Mouse (Mus musculus) forelimb bud, embryonic 11.5 days (tissue): ENCODE results near the gene Frmd4b.

ENCODE experiments used
- DNase-seq: peaks from one replicate; pipeline ENCODE4 v3.0.0-alpha.2; 2012; ENCODE audit warnings: low read depth, low spot score

Frmd4b gene

DNA sequence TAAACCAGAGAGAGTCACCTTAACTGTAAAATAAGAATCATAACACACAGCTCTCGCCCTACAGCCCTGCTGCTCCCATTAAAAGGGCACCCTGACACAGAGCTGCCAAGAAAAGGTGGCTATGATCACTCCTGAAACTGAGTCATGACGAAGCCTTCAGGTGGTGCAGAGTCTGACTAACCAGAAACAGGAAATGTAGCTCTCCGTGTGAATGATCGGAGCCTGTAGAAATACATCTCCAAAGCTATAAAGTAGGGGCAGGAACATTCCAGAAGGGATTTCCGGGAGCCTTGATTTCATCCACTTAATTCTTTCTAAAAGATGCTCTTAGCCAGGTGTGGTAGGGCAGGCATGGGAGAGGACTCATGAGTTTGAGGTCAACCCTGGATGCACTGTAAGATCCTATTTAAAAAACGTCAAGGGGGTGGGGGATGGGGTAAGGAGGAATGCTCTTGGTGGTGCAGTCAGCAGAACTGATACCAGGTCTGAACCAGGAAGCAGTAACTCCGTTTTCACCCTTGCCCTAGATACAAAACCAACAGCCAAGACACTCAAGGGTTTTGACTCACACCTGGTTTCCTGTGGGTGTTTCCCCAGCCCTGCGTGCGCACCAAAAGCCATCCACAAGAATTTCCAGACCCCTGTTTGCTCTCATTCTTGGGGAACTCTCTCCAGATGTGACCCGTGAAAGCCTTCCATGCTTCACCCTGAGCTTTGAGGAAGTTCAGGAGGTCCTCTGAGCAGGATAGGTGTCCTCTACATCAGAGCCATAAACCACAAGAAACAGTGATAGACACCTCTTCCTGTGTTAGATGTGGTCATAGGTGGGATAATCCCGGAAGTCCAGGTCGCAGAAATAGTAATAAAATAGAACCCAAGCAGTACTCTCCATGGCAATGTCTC, 323.4 kb downstream of the Frmd4b start:
- DNase-seq, result no peak

DNA sequence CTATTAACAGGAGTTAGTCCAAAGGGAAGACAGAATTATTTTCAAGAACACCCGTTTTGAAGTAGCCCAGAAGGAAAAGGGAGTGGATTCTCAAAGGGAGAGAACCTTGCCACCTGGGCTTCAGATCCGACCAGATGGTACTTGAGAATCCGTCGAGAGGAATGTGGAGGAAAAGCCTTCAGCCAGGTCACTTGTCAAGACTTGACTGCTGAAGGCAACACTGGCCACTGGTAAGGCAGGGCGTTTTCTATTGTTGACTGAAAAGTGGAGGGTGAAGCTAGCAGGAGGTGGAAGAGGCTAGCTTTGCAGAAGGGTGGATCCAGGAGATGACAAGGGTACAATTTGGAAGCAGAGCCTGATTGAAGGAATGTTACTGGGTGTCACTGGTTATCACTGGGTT, 324.4 kb downstream of the Frmd4b start:
- no peak for DNase-seq

DNA sequence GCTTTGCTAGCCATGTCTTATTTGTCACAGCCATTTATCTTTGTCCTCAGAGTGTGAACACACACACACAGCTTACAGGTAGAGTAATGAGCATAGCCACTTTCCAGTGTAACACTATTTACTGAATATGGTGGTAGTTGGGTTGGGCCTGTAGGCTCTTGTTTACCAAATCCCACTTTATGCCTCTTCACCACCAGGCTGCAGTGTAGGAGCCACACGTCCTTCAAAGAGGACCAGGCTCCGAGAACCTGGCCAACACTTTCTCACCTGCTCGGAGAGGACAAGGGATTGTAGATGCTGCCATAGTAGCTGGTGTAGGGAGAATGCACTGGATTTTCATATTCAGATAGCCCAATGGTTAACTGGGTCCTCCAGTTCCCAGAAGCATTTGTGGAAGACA, 325.2 kb downstream of the Frmd4b start:
- DNase-seq, result no peak

DNA sequence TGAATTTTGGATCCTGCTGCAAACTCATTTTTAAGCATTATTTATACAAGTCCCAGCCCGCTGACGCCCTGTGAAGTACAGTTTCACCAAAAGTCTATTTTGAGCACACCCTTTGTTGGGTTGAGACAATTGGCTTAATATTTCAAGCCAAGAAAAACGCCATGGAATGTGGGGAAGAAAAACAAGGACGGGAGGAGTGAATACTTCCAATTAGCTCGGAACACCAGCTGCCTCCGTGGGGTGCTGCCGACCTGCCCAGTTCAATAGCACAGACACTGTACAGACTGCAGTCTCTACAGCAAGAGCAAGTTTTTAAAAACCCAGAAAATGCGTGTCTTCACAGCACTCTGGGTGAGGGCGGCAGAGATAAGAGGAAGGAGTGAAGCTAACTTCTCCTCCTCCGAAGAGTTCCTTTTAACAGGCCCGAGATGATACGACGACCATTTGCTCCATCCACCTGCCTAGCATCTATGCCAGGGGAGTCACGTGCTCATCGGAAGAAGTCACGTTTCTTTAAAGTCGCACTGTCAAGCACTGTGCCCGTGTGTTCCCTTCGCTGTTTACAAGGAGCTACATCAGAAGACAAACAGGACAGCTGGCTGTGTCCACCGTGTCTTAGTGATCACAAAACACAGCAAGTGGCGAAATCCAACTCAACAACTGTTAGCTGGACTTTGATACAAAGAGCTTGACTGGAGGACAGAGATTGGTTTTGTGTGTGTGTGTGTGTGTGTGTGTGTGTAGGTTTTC, 326.0 kb downstream of the Frmd4b start:
- no peak for DNase-seq

DNA sequence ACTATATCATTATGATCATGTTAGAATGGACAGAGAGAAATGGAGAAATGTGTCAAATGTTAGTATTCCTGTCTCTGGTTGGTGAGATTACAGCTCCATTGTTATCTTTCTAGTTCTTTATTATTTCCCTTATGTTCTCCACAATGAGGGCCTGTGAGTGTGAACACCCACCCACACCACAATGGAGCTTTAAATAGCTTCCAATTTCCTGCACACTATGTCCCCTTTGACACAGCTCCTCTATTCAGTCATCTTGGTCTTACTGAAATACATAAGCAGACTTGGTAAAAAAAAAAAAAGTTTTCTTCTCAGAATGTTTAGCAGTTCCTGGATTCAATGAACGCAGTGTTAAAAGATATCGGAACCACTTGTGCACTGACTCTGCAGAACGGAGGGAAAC, 326.7 kb downstream of the Frmd4b start:
- DNase-seq, result no peak

DNA sequence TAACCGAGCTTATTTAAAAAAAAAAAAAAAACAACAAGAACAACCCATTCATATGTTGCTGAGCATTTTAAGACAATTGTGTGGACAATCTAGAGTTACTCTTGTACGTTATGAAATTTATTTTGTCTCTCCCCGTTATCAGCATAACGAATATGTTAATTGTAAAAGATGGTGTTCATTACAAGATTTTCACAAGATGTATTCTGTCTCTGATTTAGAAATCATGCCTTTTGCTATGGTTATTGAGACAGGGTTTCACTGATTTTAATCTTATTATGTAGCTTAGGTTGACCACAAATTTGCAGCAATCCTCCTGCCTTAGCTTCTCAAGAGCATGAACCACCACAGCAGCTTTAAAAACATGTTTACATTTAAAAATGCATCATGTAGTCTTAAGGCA, 327.5 kb downstream of the Frmd4b start:
- DNase-seq, result no peak

DNA sequence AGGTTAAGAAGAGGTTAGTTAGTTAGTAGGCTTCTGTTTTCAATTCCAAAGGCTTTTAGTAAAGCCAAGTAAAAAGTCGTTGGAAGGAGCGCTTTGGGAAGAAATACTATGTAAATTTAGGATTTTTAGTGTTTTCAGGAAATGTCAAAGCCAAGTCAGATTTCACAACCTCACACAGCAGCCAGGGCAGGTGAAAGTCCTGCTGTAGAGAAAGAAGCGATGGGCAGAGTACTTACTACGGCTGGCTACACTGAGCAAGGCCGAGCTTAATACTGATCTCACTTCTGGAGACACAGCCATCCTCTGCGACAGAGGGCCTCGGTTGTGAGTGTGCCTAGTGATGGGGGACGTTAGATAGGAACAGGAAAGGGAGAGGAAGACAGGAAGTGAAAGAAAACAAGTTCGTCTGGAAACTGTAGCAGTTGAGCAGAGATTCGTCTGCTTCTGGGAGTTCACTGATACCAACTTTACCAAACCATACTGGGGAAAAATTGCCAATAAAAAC, 328.0 kb downstream of the Frmd4b start:
- no peak for DNase-seq

DNA sequence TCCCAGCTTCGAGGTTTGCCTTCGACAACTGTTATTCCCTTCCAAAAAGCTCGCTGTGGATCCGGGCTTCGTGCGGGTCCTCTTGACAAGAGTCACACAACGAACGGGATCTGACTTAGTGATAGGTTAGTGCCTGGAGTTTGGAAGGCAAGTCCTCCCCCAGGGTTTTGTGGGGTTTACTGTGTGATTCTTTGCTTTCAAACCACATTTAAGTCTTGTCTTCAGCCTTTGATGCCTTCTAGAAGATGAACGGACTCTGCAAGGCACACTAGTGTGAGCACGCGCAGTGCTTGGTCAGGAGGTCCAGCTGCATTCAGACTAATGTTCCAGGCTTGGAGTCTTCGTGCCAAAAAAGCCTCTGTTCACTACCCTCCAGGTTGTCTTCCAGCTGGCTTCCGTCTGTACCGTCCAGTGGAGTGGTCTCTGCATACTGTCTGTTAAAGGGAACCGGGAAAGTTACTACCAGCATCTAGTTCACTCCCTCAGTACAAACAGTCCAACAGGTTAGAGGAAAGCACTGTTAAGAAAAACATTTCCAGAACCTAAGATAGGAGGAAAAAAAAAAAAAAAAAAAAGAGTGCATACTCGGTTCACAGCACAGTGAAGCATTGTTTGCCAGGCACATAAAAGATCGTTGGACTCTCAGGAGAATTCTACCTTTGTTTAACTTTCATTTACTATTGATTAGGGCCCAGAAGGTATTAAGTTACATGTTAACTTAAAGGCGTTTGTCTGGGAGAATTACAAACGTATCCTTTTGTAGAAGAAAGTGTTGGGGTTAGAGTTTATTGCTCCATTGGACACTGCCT, 329.1 kb downstream of the Frmd4b start:
- peak; percentile 23 for DNase-seq

DNA sequence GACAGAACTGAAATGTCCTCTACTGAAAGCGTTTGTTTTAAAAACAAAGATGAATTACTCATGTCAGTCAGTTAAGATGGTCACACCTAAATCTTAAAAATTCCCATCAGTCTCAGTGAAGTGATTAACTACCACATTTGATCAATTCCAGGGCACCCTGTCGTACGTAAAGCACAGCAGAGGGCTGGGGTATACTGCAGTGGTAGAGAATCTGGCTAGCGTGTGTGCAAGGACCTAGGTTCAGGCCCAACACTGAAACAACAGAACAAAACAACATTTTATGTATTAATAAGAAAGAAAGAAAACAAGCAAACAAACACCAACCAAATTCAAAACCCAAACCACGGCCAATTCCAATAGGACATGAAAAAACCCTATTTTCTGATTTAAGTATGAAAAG, 331.0 kb downstream of the Frmd4b start:
- no peak for DNase-seq

DNA sequence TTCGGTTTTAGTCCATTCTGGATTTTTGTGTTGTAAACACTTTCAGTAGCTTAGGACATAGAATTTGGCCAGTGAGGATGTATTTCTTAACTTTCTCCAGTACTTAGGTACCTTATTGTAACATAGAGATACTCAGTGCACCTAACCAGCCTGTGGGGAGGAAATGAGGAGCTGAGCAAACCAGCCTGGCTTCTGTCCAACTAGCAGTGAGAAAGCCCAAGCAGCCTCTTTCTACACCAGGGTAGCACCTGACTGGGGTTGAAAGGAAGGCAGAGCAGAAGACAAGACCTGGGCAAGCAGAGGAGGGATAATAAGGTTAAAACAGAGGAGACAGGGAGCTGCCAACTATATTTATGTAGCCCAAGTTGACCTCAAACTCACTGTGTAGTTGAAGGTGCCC, 333.7 kb downstream of the Frmd4b start:
- no peak for DNase-seq

DNA sequence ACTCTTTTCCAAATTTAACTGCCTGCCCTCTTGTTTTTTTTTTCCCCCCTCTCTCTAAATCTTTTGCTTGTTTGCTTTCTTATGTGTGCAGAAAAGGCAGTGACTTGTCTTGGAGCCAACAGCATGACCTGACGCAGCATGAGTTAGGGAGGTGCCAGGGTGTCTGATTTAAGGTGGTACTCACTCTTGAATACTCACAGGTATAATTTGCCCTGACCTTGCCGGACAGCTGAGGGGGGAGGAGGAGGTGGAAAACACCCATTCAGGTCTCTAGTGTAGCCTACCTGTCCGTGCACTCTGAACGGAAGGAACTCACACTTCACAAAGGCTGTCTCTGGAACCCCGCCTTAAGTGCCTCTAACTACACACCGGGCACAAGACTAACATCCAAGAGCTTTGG, 338.5 kb downstream of the Frmd4b start:
- no peak for DNase-seq

DNA sequence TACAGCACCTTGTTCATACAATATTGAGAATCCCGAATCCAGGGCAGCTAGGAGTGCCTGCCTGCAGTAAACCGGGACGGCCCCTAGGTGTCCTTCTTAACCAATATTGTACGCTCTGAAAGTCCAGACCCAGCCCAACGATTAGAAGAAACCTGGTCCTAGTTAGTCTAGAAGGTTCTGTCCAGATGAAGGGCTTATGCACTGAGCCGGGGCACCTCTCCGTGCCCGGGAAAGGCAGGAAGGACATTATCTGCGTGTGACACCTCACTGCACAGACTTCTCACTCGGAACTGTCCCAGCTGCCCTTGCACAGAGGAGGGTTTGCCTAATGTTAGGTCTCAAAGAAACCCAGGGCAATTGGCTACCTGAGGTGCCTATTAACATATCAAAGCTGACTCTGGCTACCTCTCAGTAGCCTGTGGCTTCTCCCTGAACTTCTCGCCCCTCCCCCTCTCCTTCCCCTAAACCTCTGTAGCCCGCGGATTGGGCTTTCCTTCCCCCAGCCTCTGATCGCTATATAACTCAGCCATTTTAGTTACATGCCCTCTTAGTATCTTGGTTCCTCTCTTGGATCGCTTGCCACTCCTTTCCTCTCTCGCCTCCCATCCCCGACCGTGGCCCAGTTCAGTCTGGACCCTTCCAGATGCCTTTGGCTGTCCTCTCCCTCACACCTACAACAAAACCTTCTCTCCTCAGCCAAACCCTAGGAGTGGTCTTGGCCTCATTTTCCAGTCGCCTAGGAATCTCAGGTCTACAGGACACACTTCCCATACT, 339.1 kb downstream of the Frmd4b start:
- peak; percentile 79 for DNase-seq

DNA sequence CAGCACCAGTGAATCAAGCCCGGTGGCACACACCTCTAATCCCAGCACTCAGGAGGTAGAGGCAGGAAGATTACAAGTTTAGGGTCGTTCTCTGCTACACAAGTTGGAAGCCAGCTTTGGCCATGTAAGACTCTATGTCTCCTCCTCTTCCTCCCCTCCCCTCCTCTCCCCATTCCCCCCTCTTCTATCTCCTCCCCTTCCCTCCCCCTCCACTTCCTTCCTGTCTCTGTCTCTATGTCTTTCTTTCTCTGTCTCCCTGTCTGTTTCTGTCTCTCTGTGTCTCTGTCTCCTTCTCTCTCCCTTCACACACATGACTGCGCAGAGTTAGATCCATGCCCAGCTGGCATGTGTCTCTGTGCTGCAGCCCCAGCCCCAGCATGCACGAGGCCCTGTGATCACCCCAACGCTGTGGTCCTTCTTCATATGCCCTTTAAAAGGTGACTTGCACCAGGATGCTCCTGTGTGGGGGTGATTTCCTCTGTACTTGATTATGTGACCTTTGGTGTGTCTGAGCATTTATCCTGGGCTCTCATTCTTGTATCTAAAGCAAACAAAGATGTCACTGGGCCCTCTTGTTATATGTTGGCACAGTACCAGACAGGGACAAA, 340.3 kb downstream of the Frmd4b start:
- DNase-seq, result no peak

DNA sequence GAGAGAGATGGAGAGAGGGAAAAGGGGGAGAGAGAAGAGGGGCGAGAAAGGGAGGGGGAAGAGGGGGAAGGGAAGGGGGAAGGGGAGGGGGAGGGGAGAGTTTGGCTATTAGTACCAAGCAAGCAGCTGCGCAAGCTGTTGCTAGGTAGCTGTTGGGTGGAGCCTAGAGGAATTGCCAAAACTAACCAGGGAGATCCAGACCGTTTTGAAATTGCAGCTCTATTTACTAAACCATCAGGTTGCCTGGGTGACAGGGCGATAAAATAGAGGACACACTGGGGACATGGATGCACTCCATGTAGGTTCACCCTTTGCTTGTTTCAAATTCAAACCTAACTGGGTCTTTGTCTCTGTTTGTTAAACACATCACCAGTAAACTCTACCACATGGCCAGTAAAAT, 341.0 kb downstream of the Frmd4b start:
- DNase-seq, result no peak

DNA sequence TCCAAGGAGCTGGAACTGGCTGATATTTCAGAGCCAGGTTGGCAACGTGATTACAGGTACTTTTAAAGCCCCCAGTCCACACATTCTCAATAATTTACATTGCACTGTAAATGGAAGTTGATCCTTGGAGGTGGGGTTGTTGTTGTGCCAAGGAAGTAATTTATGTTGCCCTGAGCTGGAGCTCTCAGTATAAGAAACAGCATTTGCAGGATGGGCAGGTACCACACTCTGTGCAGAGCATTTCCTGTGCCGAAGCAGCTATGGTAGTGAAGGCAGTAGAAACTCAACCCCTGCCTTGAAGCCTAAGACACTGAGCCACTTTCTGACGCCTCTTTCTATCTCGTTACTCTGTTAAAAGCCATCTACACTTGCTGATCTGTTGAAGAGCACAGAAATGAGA, 341.6 kb downstream of the Frmd4b start:
- no peak for DNase-seq

DNA sequence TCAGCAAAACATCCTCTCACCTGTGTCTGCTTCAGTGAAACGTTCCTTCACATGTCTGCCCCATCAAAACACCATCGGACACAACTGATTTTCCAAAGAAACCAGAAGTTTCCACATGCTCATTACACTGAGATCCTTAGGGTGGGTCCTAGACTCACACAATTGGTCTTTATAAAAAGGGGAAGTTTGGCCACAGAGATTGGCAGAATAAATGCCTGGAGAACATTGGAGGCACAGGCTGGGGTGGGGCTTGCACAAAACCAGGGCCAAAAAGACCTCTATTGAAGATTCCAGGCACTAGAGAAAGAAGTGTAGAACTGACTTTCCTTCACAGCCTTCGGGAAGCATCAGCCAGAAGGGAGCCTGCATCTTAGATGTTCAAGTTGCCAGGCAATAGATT, 343.6 kb downstream of the Frmd4b start:
- no peak for DNase-seq

DNA sequence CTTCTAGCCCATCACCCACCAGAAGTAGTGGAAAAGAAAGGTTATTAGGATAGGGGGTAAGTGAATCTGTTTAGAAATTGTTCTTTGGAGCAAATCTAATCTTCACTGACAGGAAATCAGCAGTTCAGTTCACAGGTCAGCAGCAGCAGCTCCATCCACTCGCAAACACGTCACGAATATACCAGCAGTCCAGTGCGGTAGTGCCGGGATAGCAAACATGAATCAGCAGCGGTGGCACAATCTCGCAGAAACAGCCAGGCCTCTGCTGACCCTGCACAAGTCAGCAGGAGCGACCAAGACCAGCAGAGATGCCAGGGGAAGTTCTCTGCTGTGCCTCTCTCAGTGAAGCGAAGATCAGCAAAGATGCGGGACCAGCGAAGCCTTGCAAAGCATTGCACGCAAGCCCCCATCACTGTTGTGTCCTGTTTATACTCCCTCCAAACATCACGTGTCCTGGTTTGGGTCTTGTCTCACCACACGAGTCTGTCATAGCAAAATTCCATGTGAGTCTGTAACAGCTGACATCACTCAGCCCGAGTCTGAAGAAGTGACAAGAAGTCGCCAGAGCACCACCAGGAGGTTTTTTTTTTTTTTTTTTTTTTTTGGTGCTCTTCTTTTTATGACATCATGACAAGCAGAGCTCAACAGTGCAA, 344.2 kb downstream of the Frmd4b start:
- DNase-seq, result no peak

DNA sequence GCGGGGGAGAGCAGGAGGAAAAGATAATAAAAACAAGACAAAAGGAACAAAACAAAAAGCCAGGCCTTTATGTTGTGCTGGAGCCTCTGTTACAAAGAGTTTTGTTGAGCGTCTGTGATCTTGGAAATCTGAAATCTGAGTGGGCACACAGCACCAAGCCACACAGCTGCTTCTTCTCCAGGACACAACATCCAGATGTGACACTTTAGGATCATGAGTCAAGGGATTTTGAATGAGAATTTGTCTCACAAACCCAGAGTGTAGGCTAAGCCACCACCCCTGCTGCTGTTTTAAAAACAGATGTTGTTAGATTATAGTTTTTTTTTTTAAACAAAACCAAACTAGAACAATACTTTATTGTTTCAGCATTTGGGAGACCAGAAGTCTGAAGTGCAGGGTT, 345.0 kb downstream of the Frmd4b start:
- no peak for DNase-seq

DNA sequence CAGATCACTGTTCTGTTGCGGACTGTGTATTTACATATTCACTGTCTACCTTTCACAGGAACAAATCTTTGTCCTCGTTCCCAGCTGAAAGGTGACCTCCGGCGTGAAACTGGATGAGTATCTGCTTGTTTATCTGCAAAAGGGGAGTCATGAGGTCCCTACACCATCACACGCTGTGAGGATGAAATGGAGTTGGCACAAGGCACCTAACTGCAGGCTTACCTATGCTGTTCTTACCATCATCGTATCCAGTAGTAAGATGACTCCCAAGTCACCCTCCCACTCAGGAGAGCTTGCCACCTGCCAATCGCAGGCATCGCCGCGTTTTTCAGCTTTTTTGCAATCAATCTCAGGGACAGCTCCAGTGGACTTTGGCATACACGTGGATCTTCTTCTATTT, 347.7 kb downstream of the Frmd4b start:
- no peak for DNase-seq

DNA sequence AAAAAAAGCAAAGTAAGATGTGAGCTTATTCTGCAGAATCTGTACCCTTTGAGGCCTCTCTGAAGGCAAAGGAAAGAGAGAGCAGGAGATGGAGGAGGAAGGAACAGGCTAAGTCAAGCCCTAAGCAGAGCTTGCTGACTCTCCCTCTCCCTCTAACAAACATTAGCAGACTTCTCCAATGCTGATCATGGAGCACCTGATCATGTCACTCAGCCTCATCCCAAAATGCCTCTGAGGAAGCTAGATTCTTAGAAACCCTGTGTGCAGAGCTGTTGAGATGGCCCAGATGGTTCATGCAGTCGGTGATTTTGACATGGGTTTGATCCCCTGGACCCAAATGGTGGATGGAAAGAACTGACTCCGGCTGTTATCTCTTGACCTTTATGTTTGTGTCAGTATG, 350.2 kb downstream of the Frmd4b start:
- DNase-seq, result no peak
